In the genomic region with DNA sequence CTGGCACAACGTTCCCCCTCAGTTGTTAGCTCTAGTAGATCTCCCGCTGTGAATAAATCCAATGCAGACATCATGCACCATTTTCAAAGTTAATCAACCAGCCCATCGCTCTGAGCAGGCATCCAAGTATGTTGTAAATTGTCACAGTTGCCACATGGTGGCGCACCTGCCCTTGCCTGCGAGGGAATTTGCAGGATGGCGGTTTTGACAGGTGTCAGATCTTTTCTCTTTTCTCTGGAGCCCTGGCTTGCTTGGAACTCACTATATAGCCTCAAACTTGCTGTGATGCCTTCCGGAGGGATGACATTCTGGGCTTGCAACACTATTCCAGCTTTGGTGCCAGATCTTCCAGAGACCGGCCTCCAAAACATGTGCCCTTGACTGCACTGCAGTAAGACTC, we compare ENCODE assay signal across 8 mouse cellular contexts. TPM values are rescaled to one million over a fixed set of nuclear protein-coding genes. Genes with fewer than 3 reads are reported as not detected.
A peak's percentile ranks its signal among the peaks of the same experiment; 100 is the strongest.
DNase-seq lines count a peak whose midpoint lies in the region; ATAC-seq and TF ChIP-seq lines count a peak whose summit lies in the region.

No protein-coding gene starts in this region.

- peaks cover 31% of the 10 kb centered on the region for H3K27me3 ChIP-seq in midbrain, embryonic 11.5 days (ENCODE audit: control insufficient read depth, insufficient read depth, low read length)
- peaks cover 41% of the 10 kb centered on the region for H3K27me3 ChIP-seq in midbrain, embryonic 13.5 days
- H3K27me3 ChIP-seq in forebrain, embryonic 14.5 days (replicated peaks; ENCODE audit: control insufficient read depth, insufficient read depth, low read length) = no peaks in the 10 kb centered on the region
- H3K27me3 ChIP-seq in liver, embryonic 14.5 days (ENCODE audit: control insufficient read depth, insufficient read depth, low read length) = peaks cover 42% of the 10 kb centered on the region
- peaks cover 29% of the 10 kb centered on the region for H3K27me3 ChIP-seq in small intestine, adult 2 months (ENCODE audit: control insufficient read depth, insufficient read depth, low read length)

- DNase-seq in embryo, embryonic 10 days (ENCODE audit: low spot score) = peak; percentile 82
- DNase-seq in embryo, embryonic 9.5 days (ENCODE audit: extremely low spot score) = no peak
- peak; percentile 94 for DNase-seq in midbrain, embryonic 11.5 days (ENCODE audit: low spot score, missing footprints)
- peak; percentile 86 for DNase-seq in brain, adult 2 months (ENCODE audit: low read depth, low spot score)
- DNase-seq in forebrain, embryonic 14.5 days (ENCODE audit: low spot score) = peak; percentile 89
- no peak for DNase-seq in liver, embryonic 14.5 days (ENCODE audit: low read depth in 3 of 3, low spot score in 3 of 3)

- no peak overlapping the region for H3K4me2 ChIP-seq in midbrain, embryonic 11.5 days
- no peak overlapping the region for H3K4me2 ChIP-seq in midbrain, embryonic 13.5 days (replicated peaks)
- H3K4me2 ChIP-seq in forebrain, embryonic 14.5 days (ENCODE audit: low read length) = no peak overlapping the region
- H3K4me2 ChIP-seq in liver, embryonic 14.5 days (ENCODE audit: low read depth) = no peak overlapping the region

- H3K36me3 ChIP-seq in midbrain, embryonic 11.5 days (ENCODE audit: control insufficient read depth, insufficient read depth, low read length) = no peaks in the 10 kb centered on the region
- no peaks in the 10 kb centered on the region for H3K36me3 ChIP-seq in midbrain, embryonic 13.5 days
- H3K36me3 ChIP-seq in forebrain, embryonic 14.5 days (ENCODE audit: control insufficient read depth, insufficient read depth, low read length) = no peaks in the 10 kb centered on the region
- H3K36me3 ChIP-seq in liver, embryonic 14.5 days (replicated peaks; ENCODE audit: control insufficient read depth, insufficient read depth, low read depth) = no peaks in the 10 kb centered on the region
- H3K36me3 ChIP-seq in small intestine, adult 2 months (ENCODE audit: control insufficient read depth, insufficient read depth, low read length) = no peaks in the 10 kb centered on the region

- WGBS in midbrain, embryonic 11.5 days = 8% methylated on average over 8 of the region's 8 CpGs
- WGBS in midbrain, embryonic 13.5 days = 8% methylated on average over 8 of the region's 8 CpGs
- 6% methylated on average over 8 of the region's 8 CpGs for WGBS in forebrain, embryonic 14.5 days
- WGBS in liver, embryonic 14.5 days (ENCODE audit: insufficient replicate concordance) = 9% methylated on average over 8 of the region's 8 CpGs
- 10% methylated on average over 8 of the region's 8 CpGs for WGBS in small intestine, adult 2 months

- peak; percentile 85 for TF ChIP-seq CTCF in liver, embryonic 14.5 days (IDR thresholded peaks at IDR 0.05; ENCODE audit: low read depth)
- peak; percentile 55; the same call in 1 of the 2 replicates for TF ChIP-seq CTCF in small intestine, adult 2 months (IDR thresholded peaks at IDR 0.05; ENCODE audit: extremely low read depth, insufficient read length, insufficient replicate concordance, low read depth, low read length)

- no peak for TF ChIP-seq EP300 in liver, embryonic 14.5 days (IDR thresholded peaks at IDR 0.05; ENCODE audit: low read depth)

- no peak for ATAC-seq in midbrain, embryonic 11.5 days (ENCODE audit: low FRiP score)
- no peak for ATAC-seq in midbrain, embryonic 13.5 days
- ATAC-seq in forebrain, embryonic 14.5 days = no peak
- ATAC-seq in liver, embryonic 14.5 days (ENCODE audit: insufficient read depth) = no peak

- no peak overlapping the region for H3K9ac ChIP-seq in midbrain, embryonic 11.5 days (ENCODE audit: low read length)
- H3K9ac ChIP-seq in midbrain, embryonic 13.5 days (replicated peaks) = no peak overlapping the region
- no peak overlapping the region for H3K9ac ChIP-seq in forebrain, embryonic 14.5 days (ENCODE audit: low read length)
- no peak overlapping the region for H3K9ac ChIP-seq in liver, embryonic 14.5 days (replicated peaks)

- no peak for TF ChIP-seq POLR2A in small intestine, adult 2 months (IDR thresholded peaks at IDR 0.05; ENCODE audit: low read depth, low read length)

- H3K4me3 ChIP-seq in midbrain, embryonic 11.5 days (ENCODE audit: low read depth, low read length) = no peak overlapping the region
- H3K4me3 ChIP-seq in midbrain, embryonic 13.5 days (replicated peaks) = no peak overlapping the region
- no peak overlapping the region for H3K4me3 ChIP-seq in forebrain, embryonic 14.5 days (ENCODE audit: low read depth, low read length)
- no peak overlapping the region for H3K4me3 ChIP-seq in liver, embryonic 14.5 days (ENCODE audit: insufficient read depth in 1 of 2, low read depth in 2 of 2, low read length in 2 of 2)
- no peak overlapping the region for H3K4me3 ChIP-seq in small intestine, adult 2 months (ENCODE audit: low read depth, low read length)

- no peak overlapping the region for H3K27ac ChIP-seq in midbrain, embryonic 11.5 days (ENCODE audit: low read depth, low read length)
- H3K27ac ChIP-seq in midbrain, embryonic 13.5 days = no peak overlapping the region
- no peak overlapping the region for H3K27ac ChIP-seq in forebrain, embryonic 14.5 days (ENCODE audit: low read depth, low read length)
- no peak overlapping the region for H3K27ac ChIP-seq in liver, embryonic 14.5 days
- H3K27ac ChIP-seq in small intestine, adult 2 months (ENCODE audit: insufficient read depth, low read depth, low read length) = no peak overlapping the region

- peaks cover 23% of the 10 kb centered on the region for H3K4me1 ChIP-seq in midbrain, embryonic 11.5 days (ENCODE audit: control insufficient read depth, insufficient read depth, low read length)
- H3K4me1 ChIP-seq in midbrain, embryonic 13.5 days (replicated peaks) = peaks cover 33% of the 10 kb centered on the region
- peaks cover 19% of the 10 kb centered on the region for H3K4me1 ChIP-seq in forebrain, embryonic 14.5 days (ENCODE audit: control insufficient read depth, insufficient read depth, low read length)
- no peaks in the 10 kb centered on the region for H3K4me1 ChIP-seq in liver, embryonic 14.5 days (replicated peaks; ENCODE audit: control insufficient read depth in 2 of 2, insufficient read depth in 2 of 2, low read length in 1 of 2)
- H3K4me1 ChIP-seq in small intestine, adult 2 months (ENCODE audit: control insufficient read depth, insufficient read depth, insufficient read length, low read length) = peaks cover under 1% of the 10 kb centered on the region; the same call in 1 of the 2 replicates

- H3K9me3 ChIP-seq in midbrain, embryonic 11.5 days (ENCODE audit: control insufficient read depth, low read length) = no peaks in the 10 kb centered on the region
- H3K9me3 ChIP-seq in midbrain, embryonic 13.5 days = no peaks in the 10 kb centered on the region
- H3K9me3 ChIP-seq in forebrain, embryonic 14.5 days (replicated peaks; ENCODE audit: control insufficient read depth, low read length) = no peaks in the 10 kb centered on the region
- H3K9me3 ChIP-seq in liver, embryonic 14.5 days (ENCODE audit: control insufficient read depth, low read length) = no peaks in the 10 kb centered on the region

RNA-seq across cellular contexts. Expression of gene Polg, which starts 27.8 kb away (rescaled TPM):
- polyA plus RNA-seq in midbrain, embryonic 11.5 days (2014; fragmentation: Nextera tagmentation; extraction: Ambion mirVana) = 24.0 and 26.7 TPM in 2 replicates
- polyA plus RNA-seq in midbrain, embryonic 13.5 days (2015; fragmentation: Nextera tagmentation; extraction: Ambion mirVana) = 22.0 and 23.8 TPM in 2 replicates
- 20.2 and 23.4 TPM in 2 replicates for polyA plus RNA-seq in forebrain, embryonic 14.5 days (2014; fragmentation: Nextera tagmentation; extraction: Ambion mirVana)
- polyA plus RNA-seq in liver, embryonic 14.5 days (2012; rRNA removed) = 14.4 and 15.4 TPM in 2 replicates
- polyA plus RNA-seq in liver, embryonic 14.5 days (2014; fragmentation: Nextera tagmentation; extraction: Ambion mirVana) = 14.0 and 16.2 TPM in 2 replicates
- polyA plus RNA-seq in small intestine, adult 2 months (2012; rRNA removed) = 18.5 and 24.3 TPM in 2 replicates

Comparison
In these comparisons a context has a peak if more than half of its experiments do, and no peak if none do; other contexts are left out.
1. DNase-seq: peak in embryo, embryonic 10 days (single experiment), midbrain, embryonic 11.5 days (single experiment), brain, adult 2 months (single experiment) and forebrain, embryonic 14.5 days (single experiment); none in embryo, embryonic 9.5 days (single experiment) and liver, embryonic 14.5 days (0 of 3).